Mouse (Mus musculus): ENCODE results near the gene Trpm8. TPM values are rescaled to one million over a fixed set of nuclear protein-coding genes. Genes with fewer than 3 reads are reported as not detected.

Trpm8 gene
- polyA plus RNA-seq, 1 experiment from 2014 or later, result 0.04 TPM

DNA sequence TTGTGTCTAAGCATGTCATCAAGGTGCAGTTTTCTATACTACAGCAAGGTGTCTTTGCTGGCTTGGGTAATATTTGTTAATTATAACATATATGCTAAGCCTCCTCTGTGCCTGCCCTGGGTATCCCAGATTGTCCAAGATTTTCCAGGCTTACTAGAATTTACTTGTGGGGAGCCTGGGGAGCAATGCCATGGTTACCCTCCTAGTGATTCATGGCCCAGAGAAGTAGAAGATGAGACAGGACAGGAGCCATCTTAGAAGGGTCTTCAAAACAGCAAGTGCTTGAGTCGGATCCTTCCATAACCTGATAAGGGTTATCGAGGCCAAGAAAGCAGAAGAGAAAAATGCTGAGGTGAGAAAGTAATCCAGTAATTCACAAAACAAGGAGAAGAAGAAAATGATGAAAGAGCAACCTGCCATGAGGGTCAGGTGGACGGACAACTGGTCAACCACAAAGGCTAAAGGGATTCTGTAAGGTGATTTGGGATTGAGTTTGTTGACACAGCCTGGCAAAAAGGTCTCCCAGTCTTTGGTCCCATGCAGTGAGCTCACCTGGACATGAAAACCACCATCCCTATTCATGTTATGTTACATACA is 14.0 kb downstream of the Trpm8 start:
- Histone ChIP-seq H3K27ac (ENCODE audit: low read length) (no peak overlapping the region), H3K4me3 (ENCODE audit: low read length) (no peak overlapping the region), H3K27me3 (ENCODE audit: control insufficient read depth, insufficient read depth, low read depth, low read length) (no peaks in the 10 kb centered on the region), H3K4me1 (replicated peaks; ENCODE audit: control insufficient read depth, insufficient read depth, low read length) (no peaks in the 10 kb centered on the region), H3K4me2 (ENCODE audit: low read depth, low read length) (no peak overlapping the region), H3K9me3 (ENCODE audit: control insufficient read depth, low read length) (peaks cover 40% of the 10 kb centered on the region), H3K36me3 (ENCODE audit: control insufficient read depth, insufficient read depth, low read length) (no peaks in the 10 kb centered on the region), H3K9ac (ENCODE audit: low read length) (no peak overlapping the region)
- WGBS, result 56% methylated on average over 3 of the region's 3 CpGs
- no peak for ATAC-seq (ENCODE audit: low read depth)

DNA sequence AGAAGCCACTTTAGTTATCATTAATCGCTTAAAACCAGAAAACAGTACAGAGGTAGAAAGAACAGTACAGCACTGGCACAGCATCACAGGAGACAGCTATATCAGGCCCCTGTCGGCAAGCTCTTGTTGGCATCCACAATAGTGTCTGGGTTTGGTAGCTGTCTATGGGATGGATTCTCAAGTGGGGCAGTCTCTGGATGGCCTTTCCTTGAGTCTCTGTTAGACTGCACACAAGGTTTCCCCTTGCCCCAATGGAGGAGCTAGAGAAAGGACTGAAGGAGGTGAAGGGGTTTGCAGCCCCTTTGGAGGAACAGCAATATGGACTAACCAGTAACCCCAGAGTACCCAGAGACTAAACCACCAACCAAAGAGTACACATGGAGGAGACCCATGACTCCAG is 14.6 kb downstream of the Trpm8 start:
- WGBS, result 53% methylated on average over 2 of the region's 2 CpGs
- H3K4me3 ChIP-seq (ENCODE audit: low read length), result no peak overlapping the region
- no peaks in the 10 kb centered on the region for H3K36me3 ChIP-seq (ENCODE audit: control insufficient read depth, insufficient read depth, low read length)
- H3K4me1 ChIP-seq (replicated peaks; ENCODE audit: control insufficient read depth, insufficient read depth, low read length), result no peaks in the 10 kb centered on the region
- no peak for ATAC-seq (ENCODE audit: low read depth)
- no peak overlapping the region for H3K9ac ChIP-seq (ENCODE audit: low read length)
- H3K27me3 ChIP-seq (ENCODE audit: control insufficient read depth, insufficient read depth, low read depth, low read length), result no peaks in the 10 kb centered on the region
- H3K4me2 ChIP-seq (ENCODE audit: low read depth, low read length), result no peak overlapping the region
- H3K9me3 ChIP-seq (ENCODE audit: control insufficient read depth, low read length), result peaks cover 36% of the 10 kb centered on the region
- no peak overlapping the region for H3K27ac ChIP-seq (ENCODE audit: low read length)

GRCm38 (mm10) chr1:88294650-88295049 is 17.2 kb downstream of the Trpm8 start:
- no peak for ATAC-seq (ENCODE audit: low read depth)
- 19% methylated on average over 1 of the region's 1 CpGs for WGBS
- no peak overlapping the region for H3K9ac ChIP-seq (ENCODE audit: low read length)
- no peaks in the 10 kb centered on the region for H3K27me3 ChIP-seq (ENCODE audit: control insufficient read depth, insufficient read depth, low read depth, low read length)
- no peak overlapping the region for H3K4me2 ChIP-seq (ENCODE audit: low read depth, low read length)
- H3K9me3 ChIP-seq (ENCODE audit: control insufficient read depth, low read length), result peaks cover 31% of the 10 kb centered on the region
- H3K36me3 ChIP-seq (ENCODE audit: control insufficient read depth, insufficient read depth, low read length), result no peaks in the 10 kb centered on the region
- no peaks in the 10 kb centered on the region for H3K4me1 ChIP-seq (replicated peaks; ENCODE audit: control insufficient read depth, insufficient read depth, low read length)
- H3K27ac ChIP-seq (ENCODE audit: low read length), result no peak overlapping the region
- no peak overlapping the region for H3K4me3 ChIP-seq (ENCODE audit: low read length)

- no peaks in the 10 kb centered on the region for H3K27me3 ChIP-seq (ENCODE audit: control insufficient read depth, insufficient read depth, low read depth, low read length)
- H3K4me2 ChIP-seq (ENCODE audit: low read depth, low read length), result no peak overlapping the region
- H3K36me3 ChIP-seq (ENCODE audit: control insufficient read depth, insufficient read depth, low read length), result no peaks in the 10 kb centered on the region
- 70% methylated on average over 4 of the region's 4 CpGs for WGBS
- no peaks in the 10 kb centered on the region for H3K4me1 ChIP-seq (replicated peaks; ENCODE audit: control insufficient read depth, insufficient read depth, low read length)
- H3K27ac ChIP-seq (ENCODE audit: low read length), result no peak overlapping the region
- 0 out of 2 replicates have a peak, but pooled peaks have one; percentile 11 for ATAC-seq (ENCODE audit: low read depth)
- H3K4me3 ChIP-seq (ENCODE audit: low read length), result no peak overlapping the region
- no peak overlapping the region for H3K9ac ChIP-seq (ENCODE audit: low read length)
- H3K9me3 ChIP-seq (ENCODE audit: control insufficient read depth, low read length), result peaks cover 33% of the 10 kb centered on the region
These were observed 18.9 kb downstream of the Trpm8 start for GRCm38 (mm10) chr1:88296171-88296920.

DNA sequence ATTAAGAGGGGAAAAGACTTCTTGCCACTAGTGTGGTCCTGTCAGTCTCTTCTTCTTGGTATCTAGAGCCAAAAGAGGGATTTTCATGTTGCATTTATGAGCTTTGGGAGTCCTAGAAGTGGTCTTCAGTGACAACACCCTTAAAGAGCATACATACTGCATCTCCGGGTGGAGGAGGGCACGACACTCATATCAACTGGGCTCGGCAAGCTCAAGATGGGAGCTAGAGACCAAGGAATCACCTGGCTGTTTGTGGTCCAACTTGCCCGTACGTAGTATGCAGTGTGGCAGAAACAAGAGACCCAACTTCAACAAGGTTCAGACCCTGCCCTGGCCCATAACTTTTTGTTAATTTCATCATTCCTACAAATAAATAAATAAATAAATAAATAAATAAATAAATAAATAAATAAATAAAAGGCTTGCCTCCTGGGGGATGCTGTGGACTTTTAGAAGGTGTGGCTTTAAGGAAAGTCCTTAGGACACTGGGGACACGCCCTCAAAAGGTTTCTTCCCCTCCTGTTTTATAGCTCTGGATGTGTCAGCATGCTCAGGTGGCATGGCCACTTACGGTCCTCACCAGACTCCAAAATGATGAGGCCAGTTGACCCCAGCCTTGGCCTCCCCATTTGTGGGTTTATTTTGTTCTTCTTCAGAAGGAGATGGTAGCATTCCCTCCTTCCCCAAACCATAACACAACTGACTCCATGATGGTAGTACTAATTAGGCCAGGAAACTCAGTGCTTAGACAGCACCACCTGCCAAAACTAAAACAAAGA is 20.2 kb downstream of the Trpm8 start:
- Histone ChIP-seq H3K4me1 (replicated peaks; ENCODE audit: control insufficient read depth, insufficient read depth, low read length) (no peaks in the 10 kb centered on the region), H3K9me3 (ENCODE audit: control insufficient read depth, low read length) (peaks cover 31% of the 10 kb centered on the region), H3K9ac (ENCODE audit: low read length) (no peak overlapping the region), H3K36me3 (ENCODE audit: control insufficient read depth, insufficient read depth, low read length) (no peaks in the 10 kb centered on the region), H3K4me3 (ENCODE audit: low read length) (no peak overlapping the region), H3K27me3 (ENCODE audit: control insufficient read depth, insufficient read depth, low read depth, low read length) (no peaks in the 10 kb centered on the region), H3K4me2 (ENCODE audit: low read depth, low read length) (no peak overlapping the region), H3K27ac (ENCODE audit: low read length) (no peak overlapping the region)
- 63% methylated on average over 7 of the region's 7 CpGs for WGBS
- no peak for ATAC-seq (ENCODE audit: low read depth)

DNA sequence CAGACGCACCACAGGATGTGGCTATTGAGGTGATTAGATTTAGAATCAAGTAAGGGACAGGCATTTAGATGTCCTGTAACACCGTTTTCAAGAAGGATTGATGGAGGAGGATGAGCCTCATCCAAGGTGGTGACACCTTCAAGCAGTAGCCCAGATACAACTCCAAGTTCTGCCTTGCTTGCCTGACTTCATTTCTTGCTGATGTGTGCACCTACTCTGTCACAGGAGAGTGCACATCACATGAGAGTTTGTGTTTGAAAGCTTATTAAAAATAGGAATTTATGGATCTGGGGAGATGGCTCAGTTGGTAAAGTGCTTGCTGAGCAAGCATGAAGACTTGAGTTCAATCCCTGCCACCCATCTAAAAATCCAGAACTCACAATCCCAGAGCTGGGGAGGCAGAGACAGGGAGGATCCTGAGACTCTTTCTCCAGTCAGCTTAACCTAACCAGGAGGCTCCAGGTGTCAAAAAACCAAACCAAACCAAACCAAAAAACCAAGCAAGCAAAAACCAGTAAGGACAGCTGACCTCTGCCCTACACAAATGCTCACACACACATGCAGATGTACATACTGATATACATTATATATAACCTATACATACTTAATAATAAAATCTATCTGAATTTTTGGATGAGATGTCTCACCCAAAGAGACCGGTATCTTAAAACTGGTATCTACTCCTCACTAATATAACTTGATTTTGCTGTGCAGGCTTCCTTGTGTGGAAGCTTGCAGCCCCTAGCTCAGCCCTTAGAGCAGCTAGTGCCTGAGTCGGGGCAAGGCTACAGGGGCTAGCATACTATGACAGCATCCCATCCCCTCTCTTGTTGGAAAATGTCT is 21.4 kb downstream of the Trpm8 start:
- Histone ChIP-seq H3K9me3 (ENCODE audit: control insufficient read depth, low read length) (peaks cover 38% of the 10 kb centered on the region), H3K9ac (ENCODE audit: low read length) (no peak overlapping the region), H3K27ac (ENCODE audit: low read length) (no peak overlapping the region), H3K27me3 (ENCODE audit: control insufficient read depth, insufficient read depth, low read depth, low read length) (no peaks in the 10 kb centered on the region), H3K36me3 (ENCODE audit: control insufficient read depth, insufficient read depth, low read length) (no peaks in the 10 kb centered on the region), H3K4me3 (ENCODE audit: low read length) (no peak overlapping the region), H3K4me2 (ENCODE audit: low read depth, low read length) (no peak overlapping the region), H3K4me1 (replicated peaks; ENCODE audit: control insufficient read depth, insufficient read depth, low read length) (no peaks in the 10 kb centered on the region)
- 55% methylated on average over 4 of the region's 4 CpGs for WGBS
- no peak for ATAC-seq (ENCODE audit: low read depth)

DNA sequence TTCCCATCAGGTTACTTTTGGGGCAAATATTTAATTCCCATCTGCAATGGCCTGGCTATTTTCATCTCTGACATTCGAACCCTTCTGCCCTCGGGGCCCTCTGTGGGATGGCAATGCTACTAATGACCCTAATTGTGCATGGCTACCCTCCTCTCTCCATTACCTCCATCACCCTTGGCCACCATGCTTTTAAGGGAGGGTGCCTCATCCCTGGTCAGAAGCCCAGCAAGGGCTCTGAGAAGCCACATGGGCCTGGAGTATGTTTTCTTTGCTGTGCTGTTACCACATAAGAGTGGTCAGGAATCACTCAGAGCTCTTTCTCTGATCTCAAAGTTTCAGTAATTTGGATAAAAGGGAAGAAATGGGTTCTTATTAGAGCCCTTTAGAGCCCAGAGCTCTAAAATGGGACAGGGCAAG is 22.1 kb downstream of the Trpm8 start:
- no peaks in the 10 kb centered on the region for H3K27me3 ChIP-seq (ENCODE audit: control insufficient read depth, insufficient read depth, low read depth, low read length)
- no peak for ATAC-seq (ENCODE audit: low read depth)
- H3K27ac ChIP-seq (ENCODE audit: low read length), result no peak overlapping the region
- H3K9ac ChIP-seq (ENCODE audit: low read length), result no peak overlapping the region
- no peaks in the 10 kb centered on the region for H3K4me1 ChIP-seq (replicated peaks; ENCODE audit: control insufficient read depth, insufficient read depth, low read length)
- H3K4me3 ChIP-seq (ENCODE audit: low read length), result no peak overlapping the region
- no peak overlapping the region for H3K4me2 ChIP-seq (ENCODE audit: low read depth, low read length)
- H3K9me3 ChIP-seq (ENCODE audit: control insufficient read depth, low read length), result peaks cover 42% of the 10 kb centered on the region
- no peaks in the 10 kb centered on the region for H3K36me3 ChIP-seq (ENCODE audit: control insufficient read depth, insufficient read depth, low read length)
- WGBS, result 80% methylated on average over 2 of the region's 2 CpGs

- ATAC-seq (ENCODE audit: low read depth), result peak; percentile 13
- H3K27ac ChIP-seq (ENCODE audit: low read length), result no peak overlapping the region
- WGBS, result 36% methylated on average over 5 of the region's 5 CpGs
These were observed 23.0 kb downstream of the Trpm8 start for GRCm38 (mm10) chr1:88300301-88301050.

More at GRCm38 (mm10) chr1:88300301-88301050, 23.0 kb downstream of the Trpm8 start:
- Histone ChIP-seq H3K4me3 (ENCODE audit: low read length) (no peak overlapping the region), H3K9ac (ENCODE audit: low read length) (no peak overlapping the region), H3K27me3 (ENCODE audit: control insufficient read depth, insufficient read depth, low read depth, low read length) (no peaks in the 10 kb centered on the region), H3K36me3 (ENCODE audit: control insufficient read depth, insufficient read depth, low read length) (no peaks in the 10 kb centered on the region), H3K9me3 (ENCODE audit: control insufficient read depth, low read length) (peaks cover 44% of the 10 kb centered on the region), H3K4me2 (ENCODE audit: low read depth, low read length) (no peak overlapping the region), H3K4me1 (replicated peaks; ENCODE audit: control insufficient read depth, insufficient read depth, low read length) (no peaks in the 10 kb centered on the region)

Data from lung, embryonic 16.5 days (tissue).